Comparison of ENCODE assay signal across 9 mouse cellular contexts in the genomic region with DNA sequence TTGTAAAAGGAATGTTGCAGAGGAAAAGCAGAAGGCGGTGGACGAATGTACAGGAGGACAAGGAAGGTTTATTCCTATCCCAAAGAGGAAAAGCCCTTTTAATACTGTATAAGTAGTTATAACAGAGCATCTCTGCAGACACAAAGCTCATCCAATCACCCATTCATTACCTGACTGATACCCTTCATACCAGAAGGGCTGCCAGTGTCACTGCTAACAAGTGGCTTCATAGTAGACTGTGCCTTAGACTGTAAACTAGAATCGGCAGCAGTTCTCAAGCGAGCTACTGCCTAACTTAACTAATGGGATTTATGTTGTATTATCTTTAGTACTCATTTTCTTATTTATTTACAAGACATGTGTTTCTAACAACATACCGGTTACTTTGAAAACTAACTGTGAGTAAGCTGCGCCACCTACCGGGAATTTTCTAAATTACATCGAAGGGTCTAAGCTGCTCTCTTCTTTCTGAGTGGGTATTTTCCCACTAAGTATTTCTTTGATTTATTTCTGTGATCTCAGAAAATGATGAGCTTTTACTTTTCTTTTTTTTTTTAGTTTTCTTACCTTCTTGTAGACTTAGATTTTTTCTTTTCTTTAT.
DNase-seq lines count a peak whose midpoint lies in the region; ATAC-seq and TF ChIP-seq lines count a peak whose summit lies in the region.
"Had no signal": no experiment of that assay in that cellular context is flagged by ENCODE, and none has a peak within 500 bp of the region (broad histone marks: within the 10 kb centered on the region; RNA-seq: fewer than 3 reads in every experiment).

No protein-coding gene starts in this region.

- no peak for TF ChIP-seq CTCF in thymus, adult 2 months (IDR thresholded peaks at IDR 0.05; ENCODE audit: borderline replicate concordance, control insufficient read depth, extremely low read depth, insufficient read depth, low read length, poor library complexity)
- TF ChIP-seq CTCF in kidney, postnatal 0 days (IDR thresholded peaks at IDR 0.05; ENCODE audit: low read depth), result peak; percentile 77

- no peak for TF ChIP-seq POLR2A in thymus, adult 2 months (IDR thresholded peaks at IDR 0.05; ENCODE audit: control insufficient read depth, extremely low read depth, insufficient read depth, low read length, poor library complexity)

- no peaks in the 10 kb centered on the region for H3K36me3 ChIP-seq in thymus, adult 2 months (ENCODE audit: control insufficient read depth, insufficient read depth, low read length)
- no peaks in the 10 kb centered on the region for H3K36me3 ChIP-seq in forebrain, embryonic 11.5 days (ENCODE audit: control insufficient read depth, insufficient read depth, low read length)
- H3K36me3 ChIP-seq in kidney, postnatal 0 days (ENCODE audit: insufficient read depth, low read length), result no peaks in the 10 kb centered on the region
- H3K36me3 ChIP-seq: heart, embryonic 13.5 days had no signal

- no peak overlapping the region for H3K9ac ChIP-seq in forebrain, embryonic 11.5 days (ENCODE audit: low read length)
- H3K9ac ChIP-seq in kidney, postnatal 0 days (ENCODE audit: low read depth, low read length), result no peak overlapping the region
- H3K9ac ChIP-seq: heart, embryonic 13.5 days had no signal

- ATAC-seq in cerebellum, adult (ENCODE audit: insufficient number of reproducible peaks, low FRiP score, low TSS enrichment), result no peak
- ATAC-seq in forebrain, embryonic 11.5 days (replicated peaks; ENCODE audit: low FRiP score), result 0 out of 2 replicates have a peak, but pooled peaks have one; percentile 45
- no peak for ATAC-seq in kidney, postnatal 0 days (replicated peaks; ENCODE audit: low FRiP score, low read depth)
- ATAC-seq in megakaryocyte progenitor cell, adult 5-6 weeks (replicated peaks; ENCODE audit: poor library complexity), result peak; percentile 90

- WGBS in thymus, adult 2 months, result 38% methylated on average over 8 of the region's 8 CpGs
- WGBS in forebrain, embryonic 11.5 days, result 40% methylated on average over 8 of the region's 8 CpGs
- WGBS in kidney, postnatal 0 days, result 32% methylated on average over 8 of the region's 8 CpGs

- H3K4me1 ChIP-seq in thymus, adult 2 months (replicated peaks; ENCODE audit: control insufficient read depth, insufficient read depth, low read length), result no peaks in the 10 kb centered on the region
- no peaks in the 10 kb centered on the region for H3K4me1 ChIP-seq in forebrain, embryonic 11.5 days (replicated peaks; ENCODE audit: control insufficient read depth, insufficient read depth, low read length)
- no peaks in the 10 kb centered on the region for H3K4me1 ChIP-seq in kidney, postnatal 0 days (replicated peaks; ENCODE audit: insufficient read depth, low read length)
- H3K4me1 ChIP-seq: heart, embryonic 13.5 days had no signal

- H3K9me3 ChIP-seq in forebrain, embryonic 11.5 days (ENCODE audit: control insufficient read depth, low read length), result no peaks in the 10 kb centered on the region
- H3K9me3 ChIP-seq in kidney, postnatal 0 days (replicated peaks; ENCODE audit: low read length), result no peaks in the 10 kb centered on the region
- H3K9me3 ChIP-seq: heart, embryonic 13.5 days had no signal

- H3K4me3 ChIP-seq in thymus, adult 2 months (ENCODE audit: control insufficient read depth, insufficient read depth, low read length), result no peak overlapping the region
- H3K4me3 ChIP-seq in forebrain, embryonic 11.5 days (ENCODE audit: low read depth, low read length), result no peak overlapping the region
- H3K4me3 ChIP-seq in kidney, postnatal 0 days (replicated peaks; ENCODE audit: low read depth, low read length), result no peak overlapping the region
- H3K4me3 ChIP-seq: heart, embryonic 13.5 days had no signal

- DNase-seq in cerebellum, adult 8-10 months, result peak; percentile 9
- peak; percentile 20 for DNase-seq in thymus, adult 2 months
- no peak for DNase-seq in thymus, adult 18-20 months
- peak; percentile 71 for DNase-seq in forebrain, embryonic 11.5 days (ENCODE audit: low spot score)
- peak; percentile 78 for DNase-seq in kidney, postnatal 0 days (ENCODE audit: low spot score)
- peak; percentile 27 for DNase-seq in testis, postnatal 14 days (ENCODE audit: low spot score)

- H3K27ac ChIP-seq in thymus, adult 2 months (ENCODE audit: control insufficient read depth, insufficient read depth, low read length), result no peak overlapping the region
- no peak overlapping the region for H3K27ac ChIP-seq in forebrain, embryonic 11.5 days (ENCODE audit: low read depth, low read length)
- H3K27ac ChIP-seq in kidney, postnatal 0 days, result no peak overlapping the region
- H3K27ac ChIP-seq: heart, embryonic 13.5 days had no signal

- no peaks in the 10 kb centered on the region for H3K27me3 ChIP-seq in thymus, adult 2 months (ENCODE audit: control insufficient read depth, insufficient read depth, low read length)
- no peaks in the 10 kb centered on the region for H3K27me3 ChIP-seq in forebrain, embryonic 11.5 days (ENCODE audit: control insufficient read depth, insufficient read depth, low read length)
- H3K27me3 ChIP-seq in kidney, postnatal 0 days (ENCODE audit: insufficient read depth, low read length), result no peaks in the 10 kb centered on the region
- H3K27me3 ChIP-seq: heart, embryonic 13.5 days had no signal

- H3K4me2 ChIP-seq in forebrain, embryonic 11.5 days (ENCODE audit: low read depth, low read length, severe bottlenecking), result no peak overlapping the region
- H3K4me2 ChIP-seq in kidney, postnatal 0 days (ENCODE audit: low read length), result no peak overlapping the region
- H3K4me2 ChIP-seq: heart, embryonic 13.5 days had no signal

Comparison
In these comparisons a context has a peak if more than half of its experiments do, and no peak if none do; other contexts are left out.
1. DNase-seq: peak in cerebellum, adult 8-10 months (single experiment), thymus, adult 2 months (single experiment), forebrain, embryonic 11.5 days (single experiment), kidney, postnatal 0 days (single experiment) and testis, postnatal 14 days (single experiment); none in thymus, adult 18-20 months (0 of 2).
2. ATAC-seq: peak in forebrain, embryonic 11.5 days (single experiment) and megakaryocyte progenitor cell, adult 5-6 weeks (single experiment); none in cerebellum, adult (single experiment) and kidney, postnatal 0 days (single experiment).